Mouse (Mus musculus): ENCODE results near the gene Lyg1.
"Not testable (repeated sequence)": the region's sequence is repeated elsewhere in the genome, so short reads cannot be mapped to it uniquely, and the experiment has no call there.

- TF ChIP-seq CTCF (IDR thresholded peaks at IDR 0.05; ENCODE audit: low read depth, low read length); EP300 (IDR thresholded peaks at IDR 0.05; ENCODE audit: insufficient read depth, low read depth, low read length): not testable (repeated sequence)
These were observed 19.1 kb upstream of the Lyg1 start for GRCm38 (mm10) chr1:37976666-37977065.

All from ES-Bruce4 (cell line).